Mouse (Mus musculus) midbrain, embryonic 12.5 days (tissue): ENCODE measurements around the gene Ebp. TPM values are rescaled to one million over a fixed set of nuclear protein-coding genes. Genes with fewer than 3 reads are reported as not detected.

Source experiments
- ATAC-seq: fragments of 200-750 bp; cut with Nextera tagmentation; 2 replicates; pipeline ENCODE4 v1.8.0; 2017; ENCODE audit warnings: low read depth, moderate TSS enrichment, moderate library complexity; ENCODE audit not compliant: low FRiP score
- H3K27ac ChIP-seq: fragments of 300-500 bp; sonication (generic); replicated peaks from 2 replicates; pipeline ENCODE4 v1.5.1; 2016; ENCODE audit warnings: mild to moderate bottlenecking
- H3K27me3 ChIP-seq: fragments of 300-500 bp; sonication (generic); 2 replicates; pipeline ENCODE4 v1.6.1; 2016; ENCODE audit warnings: mild to moderate bottlenecking
- H3K36me3 ChIP-seq: fragments of 300-500 bp; sonication (generic); 2 replicates; pipeline ENCODE4 v1.6.1; 2016
- H3K4me1 ChIP-seq: fragments of 300-500 bp; sonication (generic); 2 replicates; pipeline ENCODE4 v1.6.1; 2016
- H3K4me2 ChIP-seq: fragments of 300-500 bp; sonication (generic); replicated peaks from 2 replicates; pipeline ENCODE4 v1.6.1; 2016; ENCODE audit warnings: mild to moderate bottlenecking, moderate library complexity
- H3K4me3 ChIP-seq: fragments of 300-500 bp; sonication (generic); 2 replicates; pipeline ENCODE4 v1.5.1; 2016; ENCODE audit warnings: mild to moderate bottlenecking
- H3K9ac ChIP-seq: fragments of 300-500 bp; sonication (generic); replicated peaks from 2 replicates; pipeline ENCODE4 v1.6.1; 2016; ENCODE audit warnings: mild to moderate bottlenecking, moderate library complexity
- H3K9me3 ChIP-seq: fragments of 300-500 bp; sonication (generic); 2 replicates; pipeline ENCODE4 v1.6.1; 2016; ENCODE audit warnings: mild to moderate bottlenecking
- WGBS: fragments of 180-500 bp; shearing (Covaris S2); methylation state at CpG from one replicate; pipeline ENCODE4 v1.1.7; 2016; 5-methylcytosine and 5-hydroxymethylcytosine counted together
- polyA plus RNA-seq: library from polyadenylated mRNA; unstranded; fragments of >200 nt; fragmentation: Nextera tagmentation; extraction: Ambion mirVana; gene quantifications from 2 replicates; pipeline ENCODE4 v1.2.1, GENCODE M21; 2016

The Ebp gene
- polyA plus RNA-seq, 1 experiment from 2014 or later: 26.3 TPM

- Histone ChIP-seq H3K4me1 (peaks cover 13% of the 10 kb centered on the region), H3K4me3 (no peak overlapping the region), H3K36me3 (peaks cover 32% of the 10 kb centered on the region), H3K4me2 (no peak overlapping the region), H3K27ac (no peak overlapping the region), H3K9ac (no peak overlapping the region), H3K9me3 (no peaks in the 10 kb centered on the region), H3K27me3 (no peaks in the 10 kb centered on the region)
- ATAC-seq: no peak
- WGBS: 93% methylated on average over 2 of the region's 2 CpGs
Measured at GRCm38 (mm10) chrX:8140446-8140845, 52.9 kb downstream of the Ebp start.

- Histone ChIP-seq H3K9me3 (no peaks in the 10 kb centered on the region), H3K4me2 (no peak overlapping the region), H3K27me3 (no peaks in the 10 kb centered on the region), H3K4me3 (no peak overlapping the region), H3K36me3 (peaks cover 32% of the 10 kb centered on the region), H3K9ac (no peak overlapping the region), H3K4me1 (peaks cover 13% of the 10 kb centered on the region), H3K27ac (no peak overlapping the region)
- 46% methylated on average over 1 of the region's 1 CpGs for WGBS
- ATAC-seq: no peak
Measured at GRCm38 (mm10) chrX:8139480-8139879, 53.8 kb downstream of the Ebp start.

- no peak for ATAC-seq
- Histone ChIP-seq H3K36me3 (peaks cover 5% of the 10 kb centered on the region), H3K27ac (no peak overlapping the region), H3K9me3 (no peaks in the 10 kb centered on the region), H3K27me3 (no peaks in the 10 kb centered on the region), H3K4me3 (no peak overlapping the region), H3K4me2 (no peak overlapping the region), H3K9ac (no peak overlapping the region), H3K4me1 (0 out of 2 replicates have a peak, but pooled peaks cover 3% of the 10 kb centered on the region)
- WGBS: 58% methylated on average over 2 of the region's 2 CpGs
Measured at GRCm38 (mm10) chrX:8135886-8136285, 57.4 kb downstream of the Ebp start.

Other genes starting within 250 kb of the Ebp start
- gene Hdac6, start 245.6 kb downstream of the Ebp start, polyA plus RNA-seq: 80.1 and 87.9 TPM in 2 replicates
- 1.5 TPM in 2 replicates for gene Gata1, start 215.4 kb downstream of the Ebp start, polyA plus RNA-seq
- not detected in 2 replicates for gene Glod5, start 175.0 kb downstream of the Ebp start, polyA plus RNA-seq
- gene Suv39h1, start 118.8 kb downstream of the Ebp start, polyA plus RNA-seq: 68.5 and 70.3 TPM in 2 replicates
- 0.22 and 0.26 TPM in 2 replicates for gene Was, start 103.0 kb downstream of the Ebp start, polyA plus RNA-seq
- gene Wdr13, start 60.6 kb downstream of the Ebp start, polyA plus RNA-seq: 39.5 and 44.6 TPM in 2 replicates
- gene Rbm3, start 47.6 kb downstream of the Ebp start, polyA plus RNA-seq: 397 and 431 TPM in 2 replicates
- 12.7 and 13.2 TPM in 2 replicates for gene Tbc1d25, start 17.3 kb downstream of the Ebp start, polyA plus RNA-seq
- 23.2 and 25.0 TPM in 2 replicates for gene Porcn, start 13.0 kb upstream of the Ebp start, polyA plus RNA-seq
- gene Ftsj1, start 58.9 kb upstream of the Ebp start, polyA plus RNA-seq: 43.7 and 44.2 TPM in 2 replicates
- 7.3 and 7.7 TPM in 2 replicates for gene Slc38a5, start 77.6 kb upstream of the Ebp start, polyA plus RNA-seq
- not detected in 2 replicates for gene Ssxb10, start 133.9 kb upstream of the Ebp start, polyA plus RNA-seq
- gene Ssxb9, start 173.5 kb upstream of the Ebp start, polyA plus RNA-seq: not detected in 2 replicates
- not detected in 2 replicates for gene Ssxb1, start 219.8 kb upstream of the Ebp start, polyA plus RNA-seq